Mouse (Mus musculus): Measurements from ENCODE around the gene Gcn1l1. TPM values are rescaled to one million over a fixed set of nuclear protein-coding genes. Genes with fewer than 3 reads are reported as not detected.

Gene Gcn1l1
- polyA plus RNA-seq, 1 experiment from 2014 or later, result 97.6 TPM

DNA sequence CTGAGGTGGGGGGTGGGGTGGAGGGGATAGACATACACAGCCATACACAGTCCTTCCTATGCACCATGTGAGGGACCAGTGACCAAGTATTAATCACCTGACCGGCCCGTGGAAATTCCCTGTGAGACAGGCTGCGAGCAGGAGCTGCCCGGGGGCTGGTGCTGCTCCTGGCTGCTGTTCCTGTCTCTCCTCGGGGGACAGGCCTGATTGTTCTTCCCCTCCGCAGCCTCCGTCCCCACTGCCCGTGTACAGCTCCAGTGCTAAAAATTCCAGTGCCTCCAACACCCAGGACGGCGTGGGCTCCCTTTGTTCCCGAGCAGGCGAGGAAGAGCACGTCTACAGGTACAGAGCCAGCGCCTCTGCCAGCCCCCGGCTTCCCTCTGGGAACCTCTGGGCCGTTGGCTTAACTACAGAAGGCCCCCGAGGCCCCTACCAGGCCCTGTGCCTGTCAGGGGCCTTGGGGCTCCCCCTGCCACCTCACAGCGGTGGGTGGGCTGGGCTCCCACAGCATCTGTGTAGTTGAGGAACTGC lies 20.3 kb upstream of the Gcn1l1 start:
- no peak for DNase-seq (ENCODE audit: low read depth, low spot score)
- no peak for TF ChIP-seq CTCF (IDR thresholded peaks at IDR 0.05)
- ATAC-seq, result no peak
- in situ Hi-C loops (cut with MboI; ENCODE audit: low pct_unique_long_range_greater_than_20kb), result no loop called here
- CTCF ChIA-PET, result interaction anchor here (3.6 kb wide), 1 partner anchor 12 kb away, joined by 22 read pairs; no protein-coding TSS in a partner anchor
- POLR2A ChIA-PET, result interaction anchor here (1.4 to 7.7 kb wide), 3 partner anchors 11 to 37 kb away, joined by 3 to 80 read pairs (median 12); partner anchors contain the start of gene Pxn
- no peaks in the 10 kb centered on the region for H3K27me3 ChIP-seq

DNA sequence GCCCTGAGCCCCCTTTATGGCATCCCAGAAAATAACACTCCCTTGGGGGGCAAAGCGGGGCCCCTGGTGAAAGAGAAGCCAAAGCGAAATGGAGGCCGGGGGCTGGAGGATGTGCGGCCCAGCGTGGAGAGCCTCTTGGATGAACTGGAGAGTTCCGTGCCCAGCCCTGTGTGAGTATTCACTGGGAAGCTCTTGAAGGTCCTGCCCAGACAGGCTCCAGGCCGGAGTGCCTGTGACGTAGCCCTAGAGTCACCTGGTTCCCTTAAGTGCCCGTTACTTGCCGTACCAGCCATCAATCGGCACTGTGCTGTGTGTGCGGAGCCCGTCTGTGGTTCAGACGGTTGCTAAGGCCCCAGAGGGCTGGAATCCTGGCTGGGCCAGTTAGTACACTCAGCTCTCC lies 19.4 kb upstream of the Gcn1l1 start:
- POLR2A ChIA-PET, result interaction anchor here (1.8 to 3.4 kb wide), 2 partner anchors 10 to 14 kb away, joined by 6 to 12 read pairs; partner anchors contain the start of gene Rplp0

DNA sequence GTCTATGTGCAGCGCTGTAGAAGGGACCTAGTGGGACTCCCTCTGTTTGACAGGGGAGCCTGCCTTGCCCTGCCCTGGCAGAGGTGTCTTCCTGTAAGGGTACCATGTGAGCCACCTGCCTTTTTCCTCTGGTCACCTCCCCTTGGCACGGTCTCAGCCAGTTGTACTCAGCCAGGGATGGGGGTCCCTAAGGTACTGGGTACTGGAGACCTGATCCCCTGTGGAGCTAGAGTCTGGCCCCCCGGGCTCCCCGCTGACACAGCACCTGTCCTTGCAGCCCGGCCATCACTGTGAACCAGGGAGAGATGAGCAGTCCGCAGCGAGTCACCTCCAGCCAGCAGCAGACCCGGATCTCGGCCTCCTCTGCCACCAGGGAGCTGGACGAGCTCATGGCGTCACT lies 18.5 kb upstream of the Gcn1l1 start:
- ChIA-PET CTCF (interaction anchor here (3.2 kb wide), 1 partner anchor 10 kb away, joined by 17 read pairs; no protein-coding TSS in a partner anchor), POLR2A (interaction anchor here (0.9 to 1.8 kb wide), 3 partner anchors 13 to 54 kb away, joined by 3 to 6 read pairs (median 3); partner anchors contain the start of gene Rplp0)
- ATAC-seq (no peak), DNase-seq (ENCODE audit: low read depth, low spot score) (no peak)
- no peaks in the 10 kb centered on the region for H3K27me3 ChIP-seq
- in situ Hi-C loops (cut with MboI; ENCODE audit: low pct_unique_long_range_greater_than_20kb), result no loop called here
- no peak for TF ChIP-seq CTCF (IDR thresholded peaks at IDR 0.05)

More for the DNA sequence above, 19.4 kb upstream of the Gcn1l1 start:
- CTCF ChIA-PET, result interaction anchor here (3.2 kb wide), 1 partner anchor 10 kb away, joined by 17 read pairs; no protein-coding TSS in a partner anchor
- ATAC-seq, result no peak
- TF ChIP-seq CTCF (IDR thresholded peaks at IDR 0.05), result no peak
- in situ Hi-C loops (cut with MboI; ENCODE audit: low pct_unique_long_range_greater_than_20kb), result no loop called here
- DNase-seq (ENCODE audit: low read depth, low spot score), result no peak
- H3K27me3 ChIP-seq, result no peaks in the 10 kb centered on the region

DNA sequence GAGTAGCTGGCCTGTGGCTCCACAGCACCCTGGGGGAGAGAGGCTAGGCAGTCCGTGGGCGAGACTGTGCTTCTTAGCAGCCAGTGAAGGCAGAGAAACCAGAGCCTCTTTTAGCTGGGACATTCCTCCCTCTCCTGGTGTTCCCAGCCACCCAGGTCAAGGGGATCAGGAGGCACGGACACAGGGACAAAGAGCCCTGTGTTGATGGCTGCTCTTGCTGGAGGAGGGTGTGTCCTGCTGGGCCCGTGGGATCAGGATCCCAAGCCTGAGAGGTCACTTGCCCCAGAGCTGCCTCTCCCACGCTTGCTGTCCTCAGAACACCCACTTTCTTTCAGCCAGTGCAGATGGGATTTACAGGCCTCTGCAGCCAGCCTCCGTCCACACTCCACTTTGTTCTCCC lies 18.0 kb upstream of the Gcn1l1 start:
- in situ Hi-C loops (cut with MboI; ENCODE audit: low pct_unique_long_range_greater_than_20kb), result no loop called here
- TF ChIP-seq CTCF (IDR thresholded peaks at IDR 0.05), result no peak
- POLR2A ChIA-PET, result interaction anchor here (0.9 to 1.8 kb wide), 3 partner anchors 13 to 55 kb away, joined by 3 to 6 read pairs (median 3); partner anchors contain the start of gene Rplp0
- DNase-seq (ENCODE audit: low read depth, low spot score) (no peak), ATAC-seq (no peak)
- H3K27me3 ChIP-seq, result no peaks in the 10 kb centered on the region
- CTCF ChIA-PET, result interaction anchor here (0.9 to 3.2 kb wide), 2 partner anchors 8 to 9 kb away, joined by 3 to 17 read pairs; no protein-coding TSS in a partner anchor

DNA sequence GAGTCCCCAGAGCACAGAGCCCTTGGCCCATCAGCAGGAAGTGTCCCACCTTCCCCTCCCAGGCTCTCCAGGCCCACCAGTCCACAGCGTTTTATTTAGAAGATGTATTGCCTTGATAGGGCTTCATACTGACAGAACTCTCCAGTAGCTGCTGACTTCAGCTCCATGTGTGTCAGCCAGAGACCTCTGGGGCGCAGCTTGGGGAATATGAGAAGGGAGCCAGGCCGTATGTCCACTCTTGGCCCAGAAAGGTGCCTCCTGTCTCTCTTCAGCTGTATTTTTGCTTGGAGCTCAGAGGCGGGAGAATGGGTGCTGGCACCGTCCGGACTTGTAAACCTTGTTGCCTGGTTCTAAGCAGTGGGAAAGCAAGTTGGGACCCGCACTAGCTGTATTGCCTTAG lies 17.6 kb upstream of the Gcn1l1 start:
- DNase-seq (ENCODE audit: low read depth, low spot score), result no peak
- CTCF ChIA-PET, result interaction anchor here (0.9 to 3.2 kb wide), 2 partner anchors 8 to 9 kb away, joined by 3 to 17 read pairs; no protein-coding TSS in a partner anchor
- in situ Hi-C loops (cut with MboI; ENCODE audit: low pct_unique_long_range_greater_than_20kb), result no loop called here
- POLR2A ChIA-PET, result interaction anchor here (0.9 to 1.4 kb wide), 2 partner anchors 17 to 55 kb away, joined by 3 read pairs; no protein-coding TSS in a partner anchor
- ATAC-seq, result no peak
- H3K27me3 ChIP-seq, result no peaks in the 10 kb centered on the region
- TF ChIP-seq CTCF (IDR thresholded peaks at IDR 0.05), result no peak

DNA sequence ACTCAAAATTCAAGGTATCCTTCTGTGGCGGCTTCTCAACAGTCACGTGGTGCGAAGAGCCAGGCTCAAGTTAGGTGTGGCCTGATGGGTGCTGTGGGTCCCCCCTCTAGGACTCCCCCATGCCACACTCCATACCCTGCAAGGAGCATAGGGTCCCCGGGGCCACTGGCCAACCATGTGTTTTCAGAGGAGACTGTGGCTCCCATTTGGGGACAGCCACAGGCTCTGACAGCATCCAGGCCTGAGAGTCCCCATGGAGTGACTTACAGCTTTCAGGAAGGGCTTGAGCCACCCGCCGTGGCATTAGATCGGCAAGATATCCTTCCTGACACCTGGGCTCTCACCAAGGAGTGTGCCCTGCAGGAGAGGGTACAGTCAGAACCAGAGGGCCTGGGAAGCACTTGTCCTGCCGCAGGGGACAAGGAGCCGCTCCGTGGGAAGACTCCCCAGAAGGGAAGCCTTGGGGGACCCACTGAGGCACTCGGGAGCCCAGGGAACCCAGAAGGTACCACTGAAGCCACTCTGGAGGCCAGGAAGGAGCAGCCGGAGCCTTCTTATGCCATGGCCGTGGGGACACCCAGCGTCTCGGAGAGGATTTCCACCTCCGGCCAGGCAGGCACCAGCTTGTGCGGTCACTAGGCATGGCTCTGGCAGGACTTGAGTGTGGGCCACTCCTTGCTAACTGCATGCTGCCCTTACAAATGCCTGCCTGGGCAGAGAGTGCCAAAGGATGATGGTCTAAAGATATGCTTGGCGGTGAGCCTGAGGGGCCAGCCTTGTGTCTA lies 16.4 kb upstream of the Gcn1l1 start:
- TF ChIP-seq CTCF (IDR thresholded peaks at IDR 0.05), result no peak
- CTCF ChIA-PET, result interaction anchor here (0.9 kb wide), 1 partner anchor 11 kb away, joined by 3 read pairs; no protein-coding TSS in a partner anchor
- DNase-seq (ENCODE audit: low read depth, low spot score) (no peak), ATAC-seq (no peak)
- POLR2A ChIA-PET, result interaction anchor here (0.5 to 0.7 kb wide), 2 partner anchors 58 to 1419 kb away, joined by 3 read pairs; partner anchors contain the start of gene Ung
- no peaks in the 10 kb centered on the region for H3K27me3 ChIP-seq
- in situ Hi-C loops (cut with MboI; ENCODE audit: low pct_unique_long_range_greater_than_20kb), result no loop called here

DNA sequence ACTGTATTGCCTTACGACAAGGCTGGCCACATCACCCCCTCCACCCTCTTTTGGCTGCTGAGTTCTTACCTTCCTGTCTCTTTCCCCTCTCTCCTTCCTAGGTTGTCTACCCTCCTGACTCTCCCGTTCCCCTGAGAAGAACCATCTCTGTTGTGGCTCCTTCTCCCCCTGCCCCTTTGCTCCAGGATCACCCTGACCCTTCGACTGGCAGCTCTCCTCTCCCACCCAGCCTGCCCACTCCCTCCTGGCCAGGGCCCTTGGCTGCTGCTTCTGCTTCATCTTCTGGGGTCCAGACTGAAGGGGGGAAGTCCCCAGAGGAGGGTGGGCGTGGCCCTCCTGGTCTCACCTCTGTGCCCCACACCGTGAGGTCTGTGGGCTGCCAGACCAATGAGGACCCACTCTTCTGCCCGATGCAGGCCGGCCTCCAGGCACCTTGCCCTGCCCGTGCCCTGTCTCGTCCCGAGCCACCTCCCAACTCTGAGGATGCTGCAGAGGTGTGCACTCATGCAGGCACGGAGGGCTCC lies 14.5 kb upstream of the Gcn1l1 start:
- CTCF ChIA-PET, result no interaction called here
- POLR2A ChIA-PET, result interaction anchor here (1.0 kb wide), 1 partner anchor 8 kb away, joined by 3 read pairs; the partner anchor contains the start of gene Rplp0
- DNase-seq (ENCODE audit: low read depth, low spot score), result no peak
- ATAC-seq, result no peak
- in situ Hi-C loops (cut with MboI; ENCODE audit: low pct_unique_long_range_greater_than_20kb), result no loop called here
- no peak for TF ChIP-seq CTCF (IDR thresholded peaks at IDR 0.05)
- H3K27me3 ChIP-seq, result no peaks in the 10 kb centered on the region

DNA sequence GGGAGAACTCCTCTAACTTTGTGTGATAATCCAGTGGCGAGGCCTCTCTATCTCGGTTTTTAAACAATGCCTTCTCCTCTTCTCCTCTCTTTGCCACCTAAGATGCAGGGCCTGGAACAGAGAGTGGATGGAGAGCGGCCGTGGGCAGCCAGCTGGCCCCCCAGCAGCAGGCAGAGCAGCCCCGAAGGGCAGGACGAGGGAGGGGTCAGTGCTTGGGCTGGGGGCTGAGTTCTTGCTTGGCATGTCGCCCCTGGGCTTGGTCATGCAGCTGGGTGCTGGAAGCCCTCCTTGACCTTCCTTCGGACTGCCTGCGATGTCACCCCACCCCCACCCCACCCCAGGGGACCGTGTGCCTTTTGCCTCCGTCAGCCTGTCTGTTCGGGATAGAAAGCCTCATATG lies 13.7 kb upstream of the Gcn1l1 start:
- ChIA-PET CTCF (no interaction called here), POLR2A (no interaction called here)
- DNase-seq (ENCODE audit: low read depth, low spot score), result no peak
- H3K27me3 ChIP-seq, result no peaks in the 10 kb centered on the region
- no peak for ATAC-seq
- TF ChIP-seq CTCF (IDR thresholded peaks at IDR 0.05), result no peak
- in situ Hi-C loops (cut with MboI; ENCODE audit: low pct_unique_long_range_greater_than_20kb), result no loop called here

DNA sequence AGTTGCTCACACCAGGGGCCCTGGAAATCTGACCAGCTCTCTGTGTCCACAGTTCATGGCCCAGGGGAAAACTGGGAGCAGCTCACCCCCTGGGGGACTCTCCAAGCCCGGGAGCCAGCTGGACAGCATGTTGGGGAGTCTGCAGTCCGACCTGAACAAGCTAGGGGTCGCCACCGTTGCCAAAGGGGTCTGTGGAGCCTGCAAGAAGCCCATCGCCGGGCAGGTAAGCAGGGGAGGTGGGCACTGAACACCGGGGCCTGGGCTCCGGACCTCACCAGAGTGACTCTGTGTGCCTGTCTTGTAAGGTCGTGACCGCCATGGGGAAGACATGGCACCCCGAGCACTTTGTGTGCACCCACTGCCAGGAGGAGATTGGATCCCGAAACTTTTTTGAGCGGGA lies 13.3 kb upstream of the Gcn1l1 start:
- POLR2A ChIA-PET, result no interaction called here
- DNase-seq (ENCODE audit: low read depth, low spot score) (no peak), ATAC-seq (no peak)
- in situ Hi-C loops (cut with MboI; ENCODE audit: low pct_unique_long_range_greater_than_20kb), result no loop called here
- CTCF ChIA-PET, result no interaction called here
- H3K27me3 ChIP-seq, result no peaks in the 10 kb centered on the region
- no peak for TF ChIP-seq CTCF (IDR thresholded peaks at IDR 0.05)

DNA sequence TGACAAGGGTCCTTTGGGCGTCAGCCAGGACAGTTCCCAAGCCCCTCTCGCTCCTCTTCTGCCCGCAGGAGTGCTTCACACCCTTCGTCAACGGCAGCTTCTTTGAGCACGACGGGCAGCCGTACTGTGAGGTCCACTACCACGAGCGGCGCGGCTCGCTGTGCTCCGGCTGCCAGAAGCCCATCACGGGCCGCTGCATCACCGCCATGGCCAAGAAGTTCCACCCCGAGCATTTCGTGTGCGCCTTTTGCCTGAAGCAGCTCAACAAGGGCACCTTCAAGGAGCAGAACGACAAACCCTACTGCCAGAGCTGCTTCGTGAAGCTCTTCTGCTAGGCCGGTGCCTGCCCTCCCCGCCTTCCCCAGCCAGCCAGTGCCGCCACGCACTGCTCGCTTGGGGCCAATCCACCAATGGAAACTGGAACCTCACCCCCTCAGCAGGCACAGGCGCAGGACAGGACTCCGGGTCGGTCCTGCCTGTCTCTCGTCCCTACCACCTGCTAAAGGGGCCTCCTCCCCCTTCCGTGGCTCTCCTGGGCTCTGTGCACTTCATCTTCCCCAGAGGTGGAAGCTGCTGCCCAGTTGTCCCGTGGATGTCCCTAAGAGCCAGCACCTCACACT lies 11.1 kb upstream of the Gcn1l1 start:
- H3K27me3 ChIP-seq, result no peaks in the 10 kb centered on the region
- no peak for ATAC-seq
- POLR2A ChIA-PET, result interaction anchor here (0.8 to 2.1 kb wide), 2 partner anchors 10 to 62 kb away, joined by 3 to 12 read pairs; no protein-coding TSS in a partner anchor
- in situ Hi-C loops (cut with MboI; ENCODE audit: low pct_unique_long_range_greater_than_20kb), result no loop called here
- no peak for DNase-seq (ENCODE audit: low read depth, low spot score)
- no peak for TF ChIP-seq CTCF (IDR thresholded peaks at IDR 0.05)
- CTCF ChIA-PET, result interaction anchor here (0.6 kb wide), 1 partner anchor 16 kb away, joined by 3 read pairs; no protein-coding TSS in a partner anchor
